Mouse (Mus musculus): ENCODE results near the gene Fam71e2.

DNA sequence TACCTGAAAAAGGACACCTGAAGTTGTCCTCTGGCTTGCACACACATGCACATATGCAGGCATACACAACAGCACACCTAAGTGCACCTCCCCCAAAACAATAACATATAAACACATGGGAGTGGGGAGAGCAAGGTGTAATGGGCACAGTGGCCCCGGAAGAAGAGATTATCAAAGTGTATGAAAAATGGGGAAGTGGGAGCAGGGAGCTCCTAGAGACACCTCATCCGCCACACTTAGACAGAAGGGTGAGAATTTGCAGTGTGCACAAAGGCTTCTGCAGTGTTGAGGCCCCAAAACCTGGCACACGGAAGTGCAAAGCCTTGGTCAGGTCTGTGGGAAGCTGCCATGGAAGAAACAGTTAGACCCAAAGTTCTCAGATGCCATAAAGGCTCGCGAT, 40.0 kb downstream of the Fam71e2 start:
- TF ChIP-seq CTCF (IDR thresholded peaks at IDR 0.05; ENCODE audit: low read depth, low read length) (no peak), GATA1 (IDR thresholded peaks at IDR 0.05; ENCODE audit: borderline replicate concordance, low read length) (no peak), GATA2 (IDR thresholded peaks at IDR 0.05; ENCODE audit: borderline replicate concordance, low read depth, low read length) (no peak)
